Mouse (Mus musculus) megakaryocyte-erythroid progenitor cell, adult 5-6 weeks (primary cell): ENCODE results near the gene Prtg. TPM values are rescaled to one million over a fixed set of nuclear protein-coding genes. Genes with fewer than 3 reads are reported as not detected.

ENCODE experiments used
- ATAC-seq: replicated peaks from 2 replicates; pipeline ENCODE4 v1.8.0; 2016; ENCODE audit warnings: mild to moderate bottlenecking, inconsistent platforms; ENCODE audit not compliant: severe bottlenecking, poor library complexity, low FRiP score, low TSS enrichment
- total RNA-seq, 2 experiments: library from RNA; stranded (forward) in 1 of 2; stranded (reverse) in 1 of 2; fragments of 200-1000, 215-1000 nt in 1 of 2; fragments of >200 nt in 1 of 2; fragmentation: Nextera tagmentation in 1 of 2; gene quantifications; 2 replicates each; pipeline ENCODE4 v1.2.3; 2014 to 2017

Prtg gene
- total RNA-seq, 2 experiments from 2014 or later, result not detected

- peak; percentile 48 for ATAC-seq
Measured at GRCm38 (mm10) chr9:72955546-72955945, 148.9 kb downstream of the Prtg start.

DNA sequence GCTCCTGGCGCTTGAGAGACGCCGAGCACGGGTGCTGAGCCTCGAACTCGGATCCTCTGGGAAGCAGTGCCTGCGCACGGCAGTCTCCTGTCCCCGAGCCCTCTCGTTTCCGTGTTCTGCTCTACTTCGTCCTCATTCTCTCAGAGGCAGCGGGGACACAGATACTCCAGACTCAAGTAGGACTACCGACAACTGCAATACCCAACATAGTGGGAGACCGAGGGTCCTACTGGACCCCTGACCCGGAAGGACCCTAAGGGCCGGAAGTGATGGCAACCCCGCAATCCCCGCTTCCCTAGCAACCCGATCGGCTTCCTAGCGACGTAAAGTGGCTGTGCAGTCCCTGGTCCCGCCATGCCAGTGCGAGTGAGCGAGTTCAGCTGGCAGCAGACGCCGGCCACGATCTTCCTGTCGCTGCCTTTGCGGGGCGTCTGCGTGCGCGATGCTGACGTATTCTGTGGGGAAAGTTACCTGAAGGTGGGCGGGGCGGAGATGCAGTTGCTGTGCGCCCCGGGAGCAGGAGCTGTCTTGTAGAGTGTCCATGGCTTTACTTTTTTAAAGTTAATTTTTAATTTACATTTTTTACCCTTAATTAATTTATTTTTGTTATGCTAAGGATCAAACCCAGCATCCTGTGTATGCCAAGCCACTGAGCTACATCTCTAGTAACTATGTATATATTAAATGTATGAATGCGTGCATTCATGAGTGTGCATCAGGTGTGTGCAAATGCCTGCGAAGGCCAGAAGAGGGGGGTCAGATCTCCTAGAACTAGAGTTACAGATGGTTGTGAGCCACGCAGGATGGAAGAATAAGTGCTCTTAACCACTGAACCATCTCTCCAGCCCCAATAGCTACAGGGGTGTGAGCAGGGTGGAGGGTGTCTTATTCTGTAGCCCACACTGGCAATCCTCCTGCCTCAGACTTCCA is 152.1 kb downstream of the Prtg start, which contains the start of the genes Dyx1c1 and Gm44503:
TSS of gene Dyx1c1 (plus strand) at position 265 of the 930 bp plus-strand sequence.
TSS of gene Gm44503 (plus strand) at position 332 of the 930 bp plus-strand sequence.
- ATAC-seq, result peak; percentile 91

- ATAC-seq, result no peak
Measured at GRCm38 (mm10) chr9:72961346-72961745, 154.7 kb downstream of the Prtg start.

DNA sequence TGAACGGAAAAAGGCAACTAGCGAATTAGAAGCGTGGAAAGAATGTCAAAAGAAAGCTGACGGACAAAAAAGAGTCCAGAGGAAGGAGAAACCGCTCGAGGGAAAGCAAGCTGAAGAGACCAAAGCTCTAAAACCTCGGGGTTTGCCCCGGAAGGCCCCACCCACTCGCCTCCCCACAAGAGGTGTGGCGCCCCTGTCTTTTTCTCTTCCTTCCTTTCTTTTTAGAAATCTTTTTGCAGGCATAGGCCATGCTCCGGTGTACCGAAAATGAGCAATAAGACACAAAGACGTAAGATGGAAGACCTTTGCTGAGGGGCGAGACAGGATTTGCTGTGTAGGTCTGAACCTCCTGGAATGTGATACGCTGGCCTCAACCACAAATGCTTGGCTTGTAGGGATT is 155.3 kb downstream of the Prtg start:
- ATAC-seq, result no peak

Other genes with a start within 250 kb of the Prtg start
- 212 and 300 TPM in 2 replicates for gene Nedd4, start 144.5 kb upstream of the Prtg start, total RNA-seq (2014; fragmentation: Nextera tagmentation)
- gene Nedd4, start 144.5 kb upstream of the Prtg start, total RNA-seq (2017), result 341 and 350 TPM in 2 replicates
- gene Pygo1, start 118.8 kb downstream of the Prtg start, total RNA-seq (2014; fragmentation: Nextera tagmentation), result not detected in 2 replicates
- gene Pygo1, start 118.8 kb downstream of the Prtg start, total RNA-seq (2017), result not detected in 2 replicates
- not detected in 2 replicates for gene Dyx1c1, start 151.9 kb downstream of the Prtg start, total RNA-seq (2014; fragmentation: Nextera tagmentation)
- gene Dyx1c1, start 151.9 kb downstream of the Prtg start, total RNA-seq (2017), result 1.3 TPM in 1 of 2 replicates, not detected in the other
- gene Gm44503, start 152.0 kb downstream of the Prtg start, total RNA-seq (2014; fragmentation: Nextera tagmentation), result 2.7 TPM in 1 of 2 replicates, not detected in the other
- gene Gm44503, start 152.0 kb downstream of the Prtg start, total RNA-seq (2017), result 1.8 TPM in 1 of 2 replicates, not detected in the other
- 9.5 and 9.9 TPM in 2 replicates for gene Ccpg1os, start 178.5 kb downstream of the Prtg start, total RNA-seq (2014; fragmentation: Nextera tagmentation)
- gene Ccpg1os, start 178.5 kb downstream of the Prtg start, total RNA-seq (2017), result 7.6 and 8.1 TPM in 2 replicates
- 5.6 and 6.8 TPM in 2 replicates for gene Ccpg1, start 178.6 kb downstream of the Prtg start, total RNA-seq (2014; fragmentation: Nextera tagmentation)
- gene Ccpg1, start 178.6 kb downstream of the Prtg start, total RNA-seq (2017), result 19.4 and 28.5 TPM in 2 replicates
- gene Pigb, start 233.5 kb downstream of the Prtg start, total RNA-seq (2014; fragmentation: Nextera tagmentation), result 22.7 and 28.2 TPM in 2 replicates
- gene Pigb, start 233.5 kb downstream of the Prtg start, total RNA-seq (2017), result 5.2 and 8.2 TPM in 2 replicates
- gene Rab27a, start 238.0 kb downstream of the Prtg start, total RNA-seq (2014; fragmentation: Nextera tagmentation), result 7.6 and 11.3 TPM in 2 replicates
- 9.8 and 17.4 TPM in 2 replicates for gene Rab27a, start 238.0 kb downstream of the Prtg start, total RNA-seq (2017)